Mouse (Mus musculus) brain, adult 10 weeks (tissue): ENCODE measurements around the gene Hist1h4d. TPM values are rescaled to one million over a fixed set of nuclear protein-coding genes. Genes with fewer than 3 reads are reported as not detected.

Experiments used
- polyA plus RNA-seq: library from polyadenylated mRNA; stranded (reverse); fragments of 350-450 nt; fragmentation: Illumina TruSeq; extraction: RNeasy Lipid Tissue Mini Kit (QIAGEN cat#74804); gene quantifications from one replicate; pipeline ENCODE4 v1.2.3, GENCODE M21; 2015; ENCODE audit warnings: low read depth, low replicate concordance

Gene Hist1h4d
- polyA plus RNA-seq, 1 experiment from 2014 or later, result not detected

Other genes starting within 250 kb of the Hist1h4d start
- gene Zfp322a, start 212.4 kb upstream of the Hist1h4d start, polyA plus RNA-seq, result 30.7 TPM
- 6.8 TPM for gene Abt1, start 157.7 kb upstream of the Hist1h4d start, polyA plus RNA-seq
- not detected for gene Btn1a1, start 115.7 kb upstream of the Hist1h4d start, polyA plus RNA-seq
- 1.8 TPM for gene Btn2a2, start 92.7 kb upstream of the Hist1h4d start, polyA plus RNA-seq
- gene Hist1h4h, start 50.5 kb upstream of the Hist1h4d start, polyA plus RNA-seq, result 5.4 TPM
- not detected for gene Hist1h2af, start 47.7 kb upstream of the Hist1h4d start, polyA plus RNA-seq
- gene Hist1h3g, start 46.2 kb upstream of the Hist1h4d start, polyA plus RNA-seq, result not detected
- 0.37 TPM for gene Hist1h2bh, start 38.2 kb upstream of the Hist1h4d start, polyA plus RNA-seq
- not detected for gene Hist1h3f, start 37.5 kb upstream of the Hist1h4d start, polyA plus RNA-seq
- not detected for gene Hist1h4f, start 29.9 kb upstream of the Hist1h4d start, polyA plus RNA-seq
- gene Hist1h1d, start 28.3 kb upstream of the Hist1h4d start, polyA plus RNA-seq, result 0.06 TPM
- gene Hist1h3e, start 19.2 kb upstream of the Hist1h4d start, polyA plus RNA-seq, result not detected
- not detected for gene Hist1h2ae, start 10.4 kb upstream of the Hist1h4d start, polyA plus RNA-seq
- gene Hist1h2bg, start 10.2 kb upstream of the Hist1h4d start, polyA plus RNA-seq, result 3.5 TPM
- not detected for gene Hist1h2bf, start 7.4 kb upstream of the Hist1h4d start, polyA plus RNA-seq
- not detected for gene Hist1h2ad, start 7.2 kb upstream of the Hist1h4d start, polyA plus RNA-seq
- gene Hist1h3d, start 5.8 kb upstream of the Hist1h4d start, polyA plus RNA-seq, result 0.76 TPM
- 6.4 TPM for gene Hist1h2be, start 39.5 kb downstream of the Hist1h4d start, polyA plus RNA-seq
- 3.1 TPM for gene Hist1h1e, start 41.0 kb downstream of the Hist1h4d start, polyA plus RNA-seq
- 2.0 TPM for gene Hist1h2ac, start 102.3 kb downstream of the Hist1h4d start, polyA plus RNA-seq
- gene Hist1h2bc, start 102.6 kb downstream of the Hist1h4d start, polyA plus RNA-seq, result 79.4 TPM
- not detected for gene Hist1h1t, start 114.2 kb downstream of the Hist1h4d start, polyA plus RNA-seq
- 1.3 TPM for gene Hist1h4c, start 116.9 kb downstream of the Hist1h4d start, polyA plus RNA-seq
- 4.4 TPM for gene Hfe, start 129.3 kb downstream of the Hist1h4d start, polyA plus RNA-seq
- 35.3 TPM for gene Hist1h1c, start 157.2 kb downstream of the Hist1h4d start, polyA plus RNA-seq
- not detected for gene Hist1h3c, start 164.0 kb downstream of the Hist1h4d start, polyA plus RNA-seq
- gene Hist1h2bb, start 165.1 kb downstream of the Hist1h4d start, polyA plus RNA-seq, result not detected
- not detected for gene Hist1h2ab, start 169.5 kb downstream of the Hist1h4d start, polyA plus RNA-seq
- not detected for gene Hist1h3b, start 170.7 kb downstream of the Hist1h4d start, polyA plus RNA-seq
- not detected for gene Hist1h4b, start 175.4 kb downstream of the Hist1h4d start, polyA plus RNA-seq
- gene Hist1h4a, start 179.6 kb downstream of the Hist1h4d start, polyA plus RNA-seq, result not detected
- not detected for gene Hist1h3a, start 180.8 kb downstream of the Hist1h4d start, polyA plus RNA-seq
- not detected for gene Hist1h1a, start 182.1 kb downstream of the Hist1h4d start, polyA plus RNA-seq
- not detected for gene Trim38, start 188.3 kb downstream of the Hist1h4d start, polyA plus RNA-seq
- not detected for gene Slc17a2, start 225.4 kb downstream of the Hist1h4d start, polyA plus RNA-seq